Mouse (Mus musculus) C2C12 (cell line): ENCODE data around the gene Cul3. TPM values are rescaled to one million over a fixed set of nuclear protein-coding genes. Genes with fewer than 3 reads are reported as not detected.

ENCODE experiments used
- H3K27me3 ChIP-seq: one replicate; pipeline ENCODE4 v1.6.1; 2011; ENCODE audit not compliant: control insufficient read depth, insufficient read depth, insufficient read length
- H3K36me3 ChIP-seq: one replicate; pipeline ENCODE4 v1.6.1; 2011; ENCODE audit not compliant: control insufficient read depth, insufficient read depth
- H3K4me3 ChIP-seq: one replicate; pipeline ENCODE4 v1.5.1; 2011; ENCODE audit warnings: mild to moderate bottlenecking, control low read depth; ENCODE audit not compliant: poor library complexity, insufficient read depth, severe bottlenecking
- H3K79me2 ChIP-seq: one replicate; pipeline ENCODE4 v1.6.1; 2011; ENCODE audit not compliant: control insufficient read depth, insufficient read depth
- H3K79me3 ChIP-seq: one replicate; pipeline ENCODE4 v1.6.1; 2011; ENCODE audit warnings: low read depth, control low read depth
- H3ac ChIP-seq: one replicate; pipeline ENCODE3; 2011; ENCODE audit warnings: low read depth; ENCODE audit not compliant: control insufficient read depth, insufficient read length
- CEBPB ChIP-seq: IDR thresholded peaks from one replicate; pipeline ENCODE4 v1.6.1; 2011; ENCODE audit warnings: low read depth, mild to moderate bottlenecking, control low read depth, moderate library complexity
- CTCF ChIP-seq: IDR thresholded peaks from one replicate; pipeline ENCODE4 v1.5.1; 2011; ENCODE audit not compliant: control insufficient read depth, insufficient read depth, insufficient read length
- FOSL1 ChIP-seq: IDR thresholded peaks from one replicate; pipeline ENCODE4 v1.8.0; 2011; ENCODE audit warnings: mild to moderate bottlenecking, low read length; ENCODE audit not compliant: poor library complexity, insufficient read depth, severe bottlenecking
- MAX ChIP-seq: IDR thresholded peaks from one replicate; pipeline ENCODE4 v1.6.1; 2011; ENCODE audit warnings: mild to moderate bottlenecking, control low read depth
- MYOD1 ChIP-seq: IDR thresholded peaks from one replicate; pipeline ENCODE4 v1.6.1; 2011; ENCODE audit warnings: low read depth; ENCODE audit not compliant: control insufficient read depth, insufficient read length
- MYOG ChIP-seq: IDR thresholded peaks from one replicate; pipeline ENCODE4 v1.6.1; 2011; ENCODE audit not compliant: control insufficient read depth, insufficient read length; ENCODE audit errors: extremely low read depth
- USF1 ChIP-seq: IDR thresholded peaks from one replicate; pipeline ENCODE4 v1.6.1; 2011; ENCODE audit warnings: low read depth, mild to moderate bottlenecking, control low read depth, moderate library complexity
- polyA plus RNA-seq: library from polyadenylated mRNA; unstranded; fragments of >200 nt; fragmentation: generic; extraction: Trizol; gene quantifications from one replicate; pipeline ENCODE4 v1.2.1, GENCODE M21; 2012; ENCODE audit warnings: missing spikeins

Cul3 gene
- polyA plus RNA-seq, 1 experiment: 31.1 TPM

- Histone ChIP-seq H3K4me3 (no peak overlapping the region), H3K27me3 (no peaks in the 10 kb centered on the region), H3ac (no peak overlapping the region), H3K79me2 (peaks cover 100% of the 10 kb centered on the region), H3K79me3 (peaks cover 99% of the 10 kb centered on the region), H3K36me3 (no peaks in the 10 kb centered on the region)
- TF ChIP-seq MYOG (no peak), CEBPB (no peak), MYOD1 (no peak), FOSL1 (no peak), USF1 (no peak), CTCF (no peak), MAX (no peak)
Measured at GRCm38 (mm10) chr1:80330970-80331369, 9.3 kb downstream of the Cul3 start.

- TF ChIP-seq CEBPB (no peak), MAX (no peak), USF1 (no peak), MYOG (no peak), CTCF (no peak), FOSL1 (no peak), MYOD1 (no peak)
- peaks cover 99% of the 10 kb centered on the region for H3K79me3 ChIP-seq
- peaks cover 100% of the 10 kb centered on the region for H3K79me2 ChIP-seq
Measured at GRCm38 (mm10) chr1:80325761-80326160, 14.5 kb downstream of the Cul3 start.

GRCm38 (mm10) chr1:80324370-80324769, 15.9 kb downstream of the Cul3 start:
- Histone ChIP-seq H3K27me3 (no peaks in the 10 kb centered on the region), H3K36me3 (peaks cover 34% of the 10 kb centered on the region), H3K79me2 (peaks cover 100% of the 10 kb centered on the region), H3K4me3 (no peak overlapping the region), H3ac (no peak overlapping the region), H3K79me3 (peaks cover 97% of the 10 kb centered on the region)
- TF ChIP-seq CEBPB: no peak
- TF ChIP-seq MAX: no peak
- no peak for TF ChIP-seq CTCF
- no peak for TF ChIP-seq FOSL1

More at GRCm38 (mm10) chr1:80325761-80326160, 14.5 kb downstream of the Cul3 start:
- H3ac ChIP-seq: no peak overlapping the region
- no peaks in the 10 kb centered on the region for H3K27me3 ChIP-seq
- H3K4me3 ChIP-seq: no peak overlapping the region
- peaks cover 23% of the 10 kb centered on the region for H3K36me3 ChIP-seq

- Histone ChIP-seq H3K79me2 (peaks cover 100% of the 10 kb centered on the region), H3K36me3 (peaks cover 19% of the 10 kb centered on the region), H3ac (no peak overlapping the region), H3K79me3 (peaks cover 87% of the 10 kb centered on the region), H3K27me3 (no peaks in the 10 kb centered on the region), H3K4me3 (no peak overlapping the region)
- TF ChIP-seq CEBPB: no peak
- TF ChIP-seq MYOG: no peak
- no peak for TF ChIP-seq MYOD1
- TF ChIP-seq CTCF: no peak
- TF ChIP-seq MAX: no peak
- TF ChIP-seq FOSL1: no peak
- TF ChIP-seq USF1: no peak
Measured at GRCm38 (mm10) chr1:80315533-80316045, 24.7 kb downstream of the Cul3 start.

GRCm38 (mm10) chr1:80293307-80293706, 47.0 kb downstream of the Cul3 start:
- Histone ChIP-seq H3K4me3 (no peak overlapping the region), H3K27me3 (no peaks in the 10 kb centered on the region), H3K79me2 (peaks cover 92% of the 10 kb centered on the region), H3K36me3 (peaks cover 12% of the 10 kb centered on the region), H3ac (no peak overlapping the region), H3K79me3 (peaks cover 88% of the 10 kb centered on the region)
- TF ChIP-seq USF1: no peak
- TF ChIP-seq CEBPB: no peak
- no peak for TF ChIP-seq MAX
- TF ChIP-seq MYOG: no peak
- TF ChIP-seq MYOD1: no peak
- no peak for TF ChIP-seq CTCF
- no peak for TF ChIP-seq FOSL1

- Histone ChIP-seq H3K27me3 (no peaks in the 10 kb centered on the region), H3K79me3 (no peaks in the 10 kb centered on the region), H3ac (no peak overlapping the region), H3K36me3 (peaks cover 92% of the 10 kb centered on the region), H3K79me2 (no peaks in the 10 kb centered on the region), H3K4me3 (no peak overlapping the region)
- no peak for TF ChIP-seq CEBPB
- no peak for TF ChIP-seq MYOG
- no peak for TF ChIP-seq USF1
- no peak for TF ChIP-seq FOSL1
- TF ChIP-seq MAX: no peak
- TF ChIP-seq CTCF: no peak
- TF ChIP-seq MYOD1: no peak
Measured at GRCm38 (mm10) chr1:80278731-80279130, 61.5 kb downstream of the Cul3 start.
